Mouse (Mus musculus): ENCODE data around the gene Treml4.

DNA sequence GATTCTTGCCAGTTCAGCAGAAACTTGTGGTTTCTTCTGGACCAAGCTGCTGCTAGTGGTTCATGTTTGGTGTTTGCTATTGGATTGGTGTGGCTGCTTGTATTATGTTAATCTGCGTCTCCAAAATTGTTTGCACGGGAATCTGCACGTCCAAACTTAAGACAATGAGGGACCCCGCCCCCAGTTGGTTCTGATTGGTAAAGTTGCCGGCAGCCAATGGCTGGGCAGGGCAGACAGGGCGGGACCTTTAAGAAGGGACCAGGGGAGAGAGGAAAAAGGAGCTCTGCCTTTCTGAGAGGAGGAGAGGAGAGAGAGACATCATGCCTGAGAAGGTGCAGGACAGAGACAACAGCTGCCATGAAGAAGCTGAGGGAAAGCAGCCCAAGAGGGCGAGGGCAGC, 11.6 kb downstream of the Treml4 start:
- TF ChIP-seq CTCF (IDR thresholded peaks at IDR 0.05; ENCODE audit: low read depth) (no peak), EP300 (IDR thresholded peaks at IDR 0.05; ENCODE audit: low read depth) (no peak)

All from liver, embryonic 14.5 days (tissue).